Comparison of ENCODE assay signal across 29 mouse cellular contexts in genomic region chr1:74022536-74022935, GRCm38 (mm10).
DNase-seq lines count a peak whose midpoint lies in the region; ATAC-seq and TF ChIP-seq lines count a peak whose summit lies in the region.
"Had no signal": no experiment of that assay in that cellular context is flagged by ENCODE, and none has a peak within 500 bp of the region (broad histone marks: within the 10 kb centered on the region; RNA-seq: fewer than 3 reads in every experiment).

No protein-coding gene starts in this region.

- WGBS in heart, adult 2 months, result 66% methylated on average over 5 of the region's 5 CpGs
- WGBS in heart, embryonic 14.5 days, result 68% methylated on average over 5 of the region's 5 CpGs
- 85% methylated on average over 5 of the region's 5 CpGs for WGBS in liver, adult 2 months

- no peak overlapping the region for H3K4me2 ChIP-seq in heart, embryonic 14.5 days (ENCODE audit: low read length)
- H3K4me2 ChIP-seq: hindbrain, embryonic 13.5 days; limb, embryonic 13.5 days; liver, embryonic 13.5 days; midbrain, embryonic 12.5 days; neural tube, embryonic 12.5 days had no signal

- no peak for TF ChIP-seq CTCF in heart, adult 2 months (IDR thresholded peaks at IDR 0.05)
- TF ChIP-seq CTCF in liver, adult 2 months (IDR thresholded peaks at IDR 0.05; ENCODE audit: low read depth, low read length), result no peak

- no peak for DNase-seq in heart, adult 2 months
- no peak for DNase-seq in heart, postnatal 10 days
- no peak for DNase-seq in heart, adult 18-20 months
- no peak for DNase-seq in liver, adult 2 months (ENCODE audit: extremely low read depth, low read depth, low spot score)
- no peak for DNase-seq in liver
- DNase-seq in left cerebral cortex, adult 8-10 months (ENCODE audit: low spot score in 2 of 2), result no peak
- DNase-seq: adrenal gland, postnatal 36 days; cerebellum, adult 2 months; forebrain, postnatal 0 days; gastrocnemius, postnatal 10 days; layer of hippocampus, adult 9-11 months; liver, embryonic 13.5 days; lung, adult 18-20 months; lung, postnatal 4 days; right cerebral cortex, adult 18-20 months; spleen, adult 18-20 months; thymus, postnatal 14 days had no signal

- no peak overlapping the region for H3K9ac ChIP-seq in heart, adult 2 months (ENCODE audit: low read depth, low read length)
- peak overlapping the region; percentile 51 for H3K9ac ChIP-seq in heart, embryonic 14.5 days (ENCODE audit: low read length)
- H3K9ac ChIP-seq in liver, adult 2 months (ENCODE audit: low read depth, low read length), result no peak overlapping the region
- H3K9ac ChIP-seq: forebrain, postnatal 0 days; hindbrain, embryonic 13.5 days; liver, embryonic 13.5 days; midbrain, embryonic 12.5 days; neural tube, embryonic 12.5 days had no signal

- H3K9me3 ChIP-seq in heart, embryonic 14.5 days (ENCODE audit: control insufficient read depth, low read length), result no peaks in the 10 kb centered on the region
- H3K9me3 ChIP-seq: hindbrain, embryonic 13.5 days; limb, embryonic 13.5 days; liver, embryonic 13.5 days; megakaryocyte, embryonic 14.5 days; midbrain, embryonic 12.5 days; neural tube, embryonic 12.5 days had no signal

- no peak overlapping the region for H3K4me3 ChIP-seq in heart, adult 2 months
- no peak overlapping the region for H3K4me3 ChIP-seq in heart, embryonic 14.5 days (ENCODE audit: control insufficient read depth in 1 of 2, insufficient read depth in 1 of 2, low read depth in 1 of 2, low read length in 2 of 2)
- H3K4me3 ChIP-seq in liver, adult 2 months (ENCODE audit: insufficient read depth, low read depth, low read length), result no peak overlapping the region
- H3K4me3 ChIP-seq: erythroblast, embryonic 14.5 days; hindbrain, embryonic 13.5 days; limb, embryonic 13.5 days; liver, embryonic 13.5 days; megakaryocyte, embryonic 14.5 days; midbrain, embryonic 12.5 days; myocyte; neural tube, embryonic 12.5 days had no signal

- intact Hi-C loops in heart, adult 2 months (cut with DNase I), result no loop called here
- intact Hi-C loops in heart, postnatal 10 days (cut with DNase I), result no loop called here

- H3K79me2 ChIP-seq in heart, adult 2 months (replicated peaks; ENCODE audit: control insufficient read depth, insufficient read depth, low read length), result peaks cover 16% of the 10 kb centered on the region
- H3K79me2 ChIP-seq in liver, adult 2 months (ENCODE audit: control insufficient read depth, insufficient read depth, low read length), result peaks cover 70% of the 10 kb centered on the region

- TF ChIP-seq POLR2A in heart, adult 2 months (IDR thresholded peaks at IDR 0.05; ENCODE audit: insufficient read depth, low read depth, low read length), result no peak
- TF ChIP-seq POLR2A in liver, adult 2 months (IDR thresholded peaks at IDR 0.05; ENCODE audit: extremely low read depth, insufficient read depth, low read length), result no peak

- peak overlapping the region; percentile 43 for H3K27ac ChIP-seq in heart, adult 2 months
- peak overlapping the region; percentile 23 to 83; a peak in 3 of 4 replicates for H3K27ac ChIP-seq in heart, embryonic 14.5 days (replicated peaks in 1 of 2; ENCODE audit: control insufficient read depth in 1 of 2, insufficient read depth in 1 of 2, low read depth in 2 of 2, low read length in 2 of 2)
- H3K27ac ChIP-seq in liver, adult 2 months (replicated peaks; ENCODE audit: insufficient read depth, low read depth, low read length), result peak overlapping the region; percentile 12; the same call in 1 of the 2 replicates
- H3K27ac ChIP-seq: hindbrain, embryonic 13.5 days; kidney, postnatal 0 days; limb, embryonic 13.5 days; liver, embryonic 13.5 days; midbrain, embryonic 12.5 days; neural tube, embryonic 12.5 days had no signal

- no peak for ATAC-seq in heart, embryonic 14.5 days (ENCODE audit: insufficient number of reproducible peaks, insufficient read depth, low FRiP score, low read depth)
- ATAC-seq: CD4-positive, CD25-positive, alpha-beta regulatory T cell, adult 4 months; forebrain, postnatal 0 days; intestine, postnatal 0 days; lung, postnatal 0 days had no signal

- peaks cover 60% of the 10 kb centered on the region for H3K4me1 ChIP-seq in heart, adult 2 months (ENCODE audit: control insufficient read depth, insufficient read depth, low read length)
- peaks cover 72 to 91% of the 10 kb centered on the region in 2 experiments for H3K4me1 ChIP-seq in heart, embryonic 14.5 days (ENCODE audit: control insufficient read depth in 2 of 2, insufficient read depth in 2 of 2, low read length in 2 of 2)
- peaks cover 55% of the 10 kb centered on the region for H3K4me1 ChIP-seq in liver, adult 2 months (ENCODE audit: control insufficient read depth, insufficient read depth, low read length)

- H3K36me3 ChIP-seq in heart, adult 2 months (ENCODE audit: control insufficient read depth, insufficient read depth, low read length), result peaks cover 43% of the 10 kb centered on the region
- 0 out of 2 replicates have a peak, but pooled peaks cover 4% of the 10 kb centered on the region for H3K36me3 ChIP-seq in heart, embryonic 14.5 days (ENCODE audit: control insufficient read depth, insufficient read depth, low read length)
- H3K36me3 ChIP-seq in liver, adult 2 months (ENCODE audit: control insufficient read depth, insufficient read depth, low read length), result no peaks in the 10 kb centered on the region
- H3K36me3 ChIP-seq: hindbrain, embryonic 13.5 days; limb, embryonic 13.5 days; liver, embryonic 13.5 days; midbrain, embryonic 12.5 days; neural tube, embryonic 12.5 days had no signal

- no peaks in the 10 kb centered on the region for H3K27me3 ChIP-seq in heart, adult 2 months (ENCODE audit: control insufficient read depth, insufficient read depth, low read length)
- H3K27me3 ChIP-seq in heart, embryonic 14.5 days (ENCODE audit: control insufficient read depth, insufficient read depth, low read length), result no peaks in the 10 kb centered on the region
- H3K27me3 ChIP-seq in liver, adult 2 months (ENCODE audit: control insufficient read depth, insufficient read depth, low read length), result no peaks in the 10 kb centered on the region
- H3K27me3 ChIP-seq: hindbrain, embryonic 13.5 days; limb, embryonic 13.5 days; liver, embryonic 13.5 days; midbrain, embryonic 12.5 days; neural tube, embryonic 12.5 days had no signal

- no peak for TF ChIP-seq EP300 in heart, adult 2 months (IDR thresholded peaks at IDR 0.05; ENCODE audit: insufficient read depth, low read depth, low read length)
